Mouse (Mus musculus) lung, postnatal 4 days (tissue): Measurements from ENCODE around the gene Mst1.

Source experiments
- DNase-seq, 2 experiments: peaks; one replicate each; pipeline ENCODE4 v3.0.0; 2021

Mst1 gene

GRCm38 (mm10) chr9:108104766-108105548 is 24.7 kb downstream of the Mst1 start:
- DNase-seq = no peak

GRCm38 (mm10) chr9:108105549-108105863 is 25.3 kb downstream of the Mst1 start:
- DNase-seq = no peak

DNA sequence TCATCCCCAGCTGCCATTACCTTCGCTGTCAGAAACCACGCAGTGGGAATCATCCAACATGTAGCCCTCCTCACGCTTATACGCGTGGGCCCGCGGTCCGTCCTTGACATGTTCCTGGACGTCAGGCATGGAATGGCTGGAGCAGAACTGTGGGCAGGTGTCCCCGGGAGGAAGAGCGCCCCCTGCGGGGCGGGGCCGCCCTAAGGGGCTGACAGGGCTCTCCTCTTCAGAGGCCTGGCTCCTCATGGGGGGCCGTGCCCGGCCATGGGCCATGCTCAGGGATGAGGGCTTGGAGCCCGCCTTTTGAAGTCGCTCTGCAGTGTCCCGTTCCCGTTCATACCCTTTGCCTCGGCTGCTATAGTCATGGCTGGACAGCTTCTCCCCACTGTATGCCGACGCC is 25.9 kb downstream of the Mst1 start:
- DNase-seq = no peak

GRCm38 (mm10) chr9:108107867-108108266 is 27.6 kb downstream of the Mst1 start:
- DNase-seq = no peak

DNA sequence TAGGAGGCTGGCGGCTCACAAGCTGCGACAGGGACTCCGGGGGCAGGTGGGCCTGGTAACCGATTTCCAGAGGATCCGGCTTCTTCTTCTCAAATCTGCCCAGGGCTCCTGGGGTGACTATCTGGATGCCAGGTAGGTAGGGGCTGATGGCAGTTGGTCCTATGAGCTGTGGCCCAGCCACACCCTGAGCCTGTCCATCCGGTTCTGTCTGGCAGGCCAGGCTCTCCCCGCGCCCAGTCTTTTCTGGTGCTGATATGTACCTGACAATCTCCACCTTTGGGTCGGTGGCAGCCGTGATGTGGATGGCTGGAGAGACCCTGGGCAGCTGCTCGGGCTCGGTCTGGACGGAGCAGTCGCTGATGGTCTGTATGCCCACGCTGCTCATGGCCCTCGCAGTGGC is 29.9 kb downstream of the Mst1 start:
- DNase-seq = no peak

GRCm38 (mm10) chr9:108111101-108111592 is 30.9 kb downstream of the Mst1 start:
- no peak for DNase-seq

- DNase-seq = no peak
These were observed 31.4 kb downstream of the Mst1 start for GRCm38 (mm10) chr9:108111593-108112121.

- no peak for DNase-seq
These were observed 32.6 kb downstream of the Mst1 start for GRCm38 (mm10) chr9:108112719-108113340.

GRCm38 (mm10) chr9:108115290-108116077 is 35.2 kb downstream of the Mst1 start:
- no peak for DNase-seq

DNA sequence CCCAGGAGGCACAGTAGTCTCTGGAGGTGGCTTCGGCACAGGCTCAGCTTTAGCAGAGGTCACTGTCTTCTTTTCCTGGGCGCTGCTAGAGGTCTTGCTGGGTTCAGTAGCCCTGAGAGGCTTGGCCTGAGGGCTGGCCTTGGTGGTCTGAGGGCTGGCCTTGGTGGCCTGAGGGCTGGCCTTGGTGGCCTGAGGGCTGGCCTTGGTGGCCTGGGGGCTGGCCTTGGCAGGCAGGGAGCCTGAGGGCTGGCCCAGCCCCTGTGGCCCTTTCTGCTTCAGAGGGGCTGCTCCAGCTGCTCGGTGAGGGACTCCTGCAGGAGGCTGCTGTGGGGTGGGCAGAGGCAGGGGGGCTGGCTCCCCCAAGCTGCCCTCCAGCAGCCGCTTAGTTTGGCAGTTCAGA is 36.9 kb downstream of the Mst1 start:
- no peak for DNase-seq

GRCm38 (mm10) chr9:108119891-108120411 is 39.7 kb downstream of the Mst1 start:
- peak; percentile 54 to 78 for DNase-seq

- DNase-seq = peak in 1 of 2 experiments; percentile 43
These were observed 40.4 kb downstream of the Mst1 start for GRCm38 (mm10) chr9:108120671-108121070.

- DNase-seq = no peak
These were observed 41.1 kb downstream of the Mst1 start for GRCm38 (mm10) chr9:108121170-108121969.

DNA sequence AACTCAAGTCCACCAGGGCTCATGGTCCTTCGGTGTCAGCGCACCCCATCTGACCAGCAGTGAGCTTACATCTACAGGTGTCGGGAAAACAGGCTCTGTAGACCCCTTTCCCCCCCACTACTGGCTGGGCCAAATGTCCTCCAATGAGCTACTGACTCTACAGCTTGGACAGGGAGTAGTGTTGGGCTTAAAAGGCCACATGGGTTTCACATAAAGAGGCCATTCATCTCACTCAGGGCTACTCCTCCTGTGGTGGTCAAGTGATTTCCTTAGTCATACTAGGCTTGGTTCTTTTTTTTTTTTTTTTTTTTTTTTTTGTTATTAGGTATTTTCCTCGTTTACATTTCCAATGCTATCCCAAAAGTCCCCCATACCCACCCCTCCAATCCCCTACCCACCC is 43.7 kb downstream of the Mst1 start:
- no peak for DNase-seq

GRCm38 (mm10) chr9:108125731-108126130 is 45.5 kb downstream of the Mst1 start:
- DNase-seq = no peak

GRCm38 (mm10) chr9:108126436-108127180 is 46.4 kb downstream of the Mst1 start:
- DNase-seq = no peak

DNA sequence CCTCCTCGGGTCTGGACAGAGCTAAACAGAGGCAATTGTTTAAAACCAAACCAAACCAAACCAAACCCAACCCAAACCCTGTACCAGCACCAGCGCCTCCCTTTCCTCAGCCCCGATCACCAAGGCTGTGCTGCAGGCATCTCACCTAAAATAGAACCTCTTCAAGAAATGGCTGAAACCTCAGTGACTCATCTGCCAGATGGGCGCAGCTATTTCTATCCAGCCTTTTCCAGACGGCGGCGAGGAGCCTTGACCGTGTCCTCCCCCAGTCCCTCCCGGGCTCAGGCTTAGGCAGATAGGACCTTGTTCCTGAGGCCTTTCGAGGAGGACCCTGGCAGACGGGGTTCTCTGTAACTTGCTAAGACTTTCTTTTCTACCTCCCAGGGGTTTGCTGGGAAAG is 48.0 kb downstream of the Mst1 start:
- DNase-seq = no peak

GRCm38 (mm10) chr9:108129042-108129948 is 49.1 kb downstream of the Mst1 start:
- DNase-seq = no peak

DNA sequence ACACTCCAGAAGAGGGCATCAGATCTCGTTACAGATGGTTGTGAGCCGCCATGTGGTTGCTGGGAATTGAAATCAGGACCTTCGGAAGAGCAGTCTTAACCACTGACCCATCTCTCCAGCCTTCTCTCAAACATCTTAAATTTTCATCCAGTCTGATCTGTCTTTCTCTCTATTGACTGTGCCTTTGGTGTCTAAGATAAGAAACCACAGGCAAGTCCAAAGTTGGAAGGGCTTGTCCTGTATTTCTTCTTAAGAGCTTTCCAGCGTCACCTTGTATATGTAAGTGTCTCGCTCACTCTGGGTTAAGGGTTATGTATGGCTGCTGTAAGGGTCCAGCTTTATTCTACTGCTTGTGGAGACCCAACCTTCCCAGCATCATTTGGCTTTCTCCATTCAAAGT is 51.3 kb downstream of the Mst1 start:
- DNase-seq = no peak

GRCm38 (mm10) chr9:108132373-108132772 is 52.1 kb downstream of the Mst1 start:
- no peak for DNase-seq
